Mouse (Mus musculus) ovary, adult 18-20 months (tissue): Measurements from ENCODE around the gene Mpdz.

Experiments used
- DNase-seq: peaks from one replicate; pipeline ENCODE4 v3.0.0; 2022; ENCODE audit warnings: low spot score, mixed read lengths

Gene Mpdz

DNA sequence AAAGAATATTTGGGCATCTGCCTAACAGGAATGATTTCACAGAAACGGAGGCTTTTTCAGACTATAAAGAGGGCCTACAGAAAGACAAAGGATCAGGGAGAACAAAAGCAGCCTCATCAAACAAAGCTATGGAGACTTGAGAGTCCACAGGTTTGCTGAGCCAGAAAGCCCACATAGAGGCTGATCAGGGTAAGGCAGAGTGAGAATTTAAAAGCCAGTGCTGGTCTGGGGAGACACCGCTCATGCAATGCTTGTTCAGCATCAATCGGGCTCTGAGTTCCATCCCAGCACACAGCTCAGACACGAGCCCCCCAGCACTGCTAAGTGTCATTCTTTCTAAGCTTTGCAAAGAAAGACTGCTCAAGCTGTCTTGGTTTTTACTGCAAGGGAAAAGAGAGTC, 162.5 kb downstream of the Mpdz start:
- no peak for DNase-seq

DNA sequence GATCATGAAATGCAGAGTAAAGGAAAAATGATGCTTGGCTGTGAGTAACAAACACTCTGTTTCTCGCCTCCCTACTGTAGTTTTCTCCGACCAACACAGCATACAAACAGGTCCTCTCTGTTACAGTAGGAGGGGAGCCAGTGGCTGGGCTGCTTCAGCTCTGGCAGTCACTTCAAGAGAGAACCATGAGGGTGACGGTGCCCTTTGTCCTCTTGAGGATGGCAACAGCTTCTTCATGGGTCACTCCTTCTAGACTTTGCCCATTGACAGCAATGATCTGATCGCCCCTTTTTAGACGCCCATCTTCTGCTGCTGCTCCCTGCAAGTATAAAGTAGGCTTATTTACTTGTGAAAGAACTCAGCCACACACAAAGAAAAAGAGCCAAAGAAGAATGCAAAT, 163.2 kb downstream of the Mpdz start:
- no peak for DNase-seq

DNA sequence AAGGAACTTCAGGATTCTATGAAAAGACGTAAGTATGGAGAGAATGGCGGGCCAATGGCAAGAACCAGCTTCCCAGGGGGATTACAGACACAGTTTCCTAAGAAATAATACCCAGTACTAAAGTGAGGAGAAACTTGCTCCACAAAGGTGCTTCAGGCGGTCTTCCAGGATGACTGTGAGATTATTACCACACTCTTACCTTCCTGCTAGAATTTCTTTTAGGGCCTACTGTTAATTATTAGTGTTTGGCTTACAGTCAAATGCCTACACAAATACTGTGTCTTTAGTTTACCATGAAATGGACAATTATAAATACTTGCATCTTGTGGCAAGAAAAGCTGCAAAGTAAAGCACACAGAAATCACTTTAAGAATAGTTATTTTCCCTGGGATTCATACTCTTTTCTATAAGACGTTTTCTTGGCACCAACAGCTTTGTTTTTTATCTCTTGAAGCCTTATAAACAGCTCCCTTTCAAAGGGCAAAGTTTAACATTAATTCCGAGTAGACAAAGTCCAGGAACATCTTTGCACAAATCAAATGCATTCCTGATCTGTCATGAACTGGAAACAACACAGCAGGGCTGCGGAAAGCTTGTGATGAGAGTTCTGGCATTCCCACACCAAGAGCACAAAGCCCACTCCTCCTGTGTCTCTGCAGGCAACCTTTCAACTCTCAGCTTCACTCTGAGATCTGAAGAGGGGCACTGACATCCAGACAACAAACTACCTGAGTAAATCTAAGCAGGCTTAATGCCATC, 166.5 kb downstream of the Mpdz start:
- DNase-seq = no peak

DNA sequence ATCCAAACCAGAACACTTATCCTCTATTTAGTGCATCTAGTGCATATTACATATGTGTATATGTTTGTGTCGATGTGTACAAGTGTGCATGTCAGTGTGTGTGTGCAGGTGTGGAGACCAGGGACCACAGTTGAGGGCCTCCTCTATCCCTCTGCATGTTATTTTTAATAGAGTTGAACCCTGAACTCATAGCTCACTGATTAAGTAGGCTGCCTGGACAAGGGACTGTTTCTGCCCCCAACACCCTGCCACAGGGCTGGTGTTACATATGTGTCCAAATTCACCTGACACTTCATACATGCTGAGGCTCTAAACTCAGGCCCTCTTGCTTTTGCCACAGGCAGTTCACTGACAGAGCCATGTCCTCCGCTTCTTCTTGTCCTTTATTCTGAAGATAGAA, 169.5 kb downstream of the Mpdz start:
- DNase-seq = no peak

DNA sequence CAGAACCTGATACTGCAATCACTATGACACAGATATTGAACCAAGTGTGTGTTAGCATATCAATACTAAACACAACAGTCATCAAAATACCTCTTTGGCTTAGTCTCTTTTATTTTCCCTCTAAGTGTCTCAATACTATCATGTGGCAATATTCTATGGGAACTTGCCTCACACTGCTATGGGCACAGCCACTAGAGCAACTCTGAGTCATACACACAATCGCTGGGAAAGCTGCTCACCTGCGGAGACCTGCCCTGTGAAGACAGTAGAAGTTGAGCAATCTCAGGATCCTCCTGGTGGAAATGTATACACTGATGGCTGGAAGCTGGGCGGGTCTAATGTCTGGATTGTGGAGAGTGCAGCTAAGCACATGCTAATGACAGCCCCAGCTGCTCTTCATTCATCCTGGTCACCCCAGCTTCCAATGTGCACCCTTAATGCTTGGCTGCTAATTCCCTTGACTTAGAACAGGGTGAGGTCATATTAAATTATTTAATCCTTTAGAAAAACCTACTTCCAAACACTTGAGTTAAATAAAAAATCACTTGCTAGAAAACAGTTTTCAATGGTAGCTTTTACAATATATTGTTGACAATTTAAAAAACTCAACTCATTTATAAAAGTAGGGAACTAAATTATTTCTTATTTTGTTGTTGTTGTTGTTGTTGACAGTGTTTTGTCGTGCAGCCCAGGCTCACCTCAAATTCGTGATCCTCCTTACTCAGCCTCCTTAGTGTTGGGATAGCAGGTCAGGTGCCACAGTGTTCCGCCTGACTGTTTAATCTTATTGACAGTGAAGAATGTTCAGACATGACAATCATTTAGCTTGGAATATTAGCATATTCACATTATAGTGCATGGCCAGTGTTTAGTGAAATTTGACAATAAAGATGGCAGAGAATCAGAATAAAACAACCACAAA, 189.5 kb downstream of the Mpdz start:
- no peak for DNase-seq

DNA sequence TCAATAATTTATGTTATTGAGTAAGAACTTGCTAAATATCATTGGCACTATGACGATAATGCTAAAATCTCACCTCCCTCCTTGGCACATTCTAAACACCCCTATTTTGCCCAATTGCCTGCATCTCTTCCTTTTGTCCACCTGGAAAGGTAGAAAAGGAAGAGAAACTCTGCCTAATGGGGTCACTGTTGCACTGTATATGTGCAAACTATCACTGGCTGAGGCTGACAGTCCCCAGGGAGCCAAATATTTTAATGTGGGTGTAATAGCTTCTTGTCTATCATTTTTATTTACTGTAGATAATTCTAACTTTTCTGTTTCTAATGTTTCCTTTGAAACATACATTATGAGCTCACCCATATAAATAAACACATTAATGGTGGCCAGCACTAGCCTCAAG, 190.3 kb downstream of the Mpdz start:
- no peak for DNase-seq

DNA sequence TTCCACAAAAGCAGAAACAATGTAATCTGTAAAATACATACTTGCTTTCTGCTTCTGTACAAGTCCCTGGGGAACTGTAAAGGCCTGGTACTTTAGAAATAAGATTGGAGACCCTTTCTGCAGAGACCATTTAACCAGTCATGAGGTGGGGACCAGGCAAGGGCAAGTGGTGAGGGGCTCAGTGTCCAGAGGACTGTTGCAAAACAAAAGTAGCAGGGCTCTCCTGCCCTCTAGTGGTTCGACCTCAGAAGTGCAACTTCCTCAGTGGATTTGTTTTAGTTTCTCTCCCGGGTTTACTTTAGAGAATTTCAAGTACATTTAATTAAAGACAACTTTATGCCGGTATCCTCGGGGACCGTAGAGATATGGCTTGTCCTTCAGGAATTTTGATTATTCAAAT, 190.7 kb downstream of the Mpdz start:
- no peak for DNase-seq

DNA sequence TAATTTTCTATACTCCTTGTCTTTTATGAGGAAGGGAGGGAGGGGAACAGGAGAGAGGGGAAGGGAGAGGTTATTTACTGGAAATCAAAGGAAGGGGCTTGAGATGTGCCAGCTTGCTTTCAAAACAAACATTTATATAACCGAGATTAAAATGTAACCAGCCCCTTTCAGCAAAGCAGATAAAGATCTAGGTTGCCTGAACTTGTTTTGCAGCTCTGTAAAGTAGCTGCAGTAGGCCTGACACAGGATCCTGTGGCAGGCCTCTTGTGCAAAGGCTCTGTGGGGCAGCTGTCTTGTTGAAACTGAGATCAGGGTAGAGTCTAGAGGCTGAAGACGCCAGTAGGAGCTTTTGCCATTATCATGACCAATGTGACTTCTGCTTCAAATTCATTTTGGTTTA, 193.4 kb downstream of the Mpdz start:
- DNase-seq = no peak

DNA sequence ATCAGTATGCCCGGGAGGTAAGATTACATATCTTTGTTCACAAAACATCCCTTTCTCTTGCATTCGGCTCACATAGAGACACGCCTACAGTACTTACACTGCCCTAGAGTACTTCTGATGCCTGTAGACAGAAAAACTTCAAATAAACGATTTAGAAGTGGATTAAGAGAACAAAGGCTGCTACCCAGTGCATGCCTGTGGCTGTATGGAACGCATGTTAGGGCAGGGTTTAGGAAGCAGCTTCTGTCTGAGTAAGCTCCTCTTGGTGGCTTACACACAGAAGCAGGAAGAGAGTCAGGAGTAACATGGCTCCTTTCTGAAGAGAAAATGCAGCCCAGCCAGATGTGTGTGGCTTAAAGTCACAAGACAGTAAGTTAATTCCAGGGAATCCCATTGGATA, 206.4 kb downstream of the Mpdz start:
- DNase-seq = no peak
